Mouse (Mus musculus) midbrain, embryonic 11.5 days (tissue): ENCODE measurements at regions not wholly inside any gene's neighbourhood (a gene's known extent, or its start where the extent isn't known, plus 50 kb on each side); places are given as distances from the start of the nearest gene placed in this dataset.

ENCODE experiments used
- ATAC-seq: fragments of 200-750 bp; cut with Nextera tagmentation; 2 replicates; pipeline ENCODE4 v1.8.0; 2017; ENCODE audit warnings: moderate TSS enrichment, moderate library complexity; ENCODE audit not compliant: low FRiP score
- DNase-seq: peaks from one replicate; pipeline ENCODE4 v3.0.0; 2015; ENCODE audit warnings: low spot score; ENCODE audit errors: missing footprints
- H3K27ac ChIP-seq: fragments of 300-500 bp; sonication (generic); 2 replicates; pipeline ENCODE4 v1.5.1; 2014; ENCODE audit warnings: low read depth, low read length
- H3K27me3 ChIP-seq: fragments of 300-500 bp; sonication (generic); 2 replicates; pipeline ENCODE4 v1.6.1; 2014; ENCODE audit warnings: mild to moderate bottlenecking, low read length, moderate library complexity, mixed read lengths; ENCODE audit not compliant: control insufficient read depth, insufficient read depth
- H3K36me3 ChIP-seq: fragments of 300-500 bp; sonication (generic); 2 replicates; pipeline ENCODE4 v1.6.1; 2014; ENCODE audit warnings: mild to moderate bottlenecking, low read length, moderate library complexity, mixed read lengths; ENCODE audit not compliant: control insufficient read depth, insufficient read depth
- H3K4me1 ChIP-seq: fragments of 300-500 bp; sonication (generic); 2 replicates; pipeline ENCODE4 v1.6.1; 2014; ENCODE audit warnings: low read length; ENCODE audit not compliant: control insufficient read depth, insufficient read depth
- H3K4me2 ChIP-seq: fragments of 300-500 bp; sonication (generic); 2 replicates; pipeline ENCODE4 v1.6.1; 2014; ENCODE audit warnings: mild to moderate bottlenecking, moderate library complexity
- H3K4me3 ChIP-seq: fragments of 300-500 bp; sonication (generic); 2 replicates; pipeline ENCODE4 v1.5.1; 2014; ENCODE audit warnings: low read depth, low read length
- H3K9ac ChIP-seq: fragments of 300-500 bp; sonication (generic); 2 replicates; pipeline ENCODE4 v1.6.1; 2014; ENCODE audit warnings: low read length
- H3K9me3 ChIP-seq: fragments of 300-500 bp; sonication (generic); 2 replicates; pipeline ENCODE4 v1.6.1; 2016; ENCODE audit warnings: low read length; ENCODE audit not compliant: control insufficient read depth
- WGBS: fragments of 180-500 bp; shearing (Covaris S2); extraction: QIAGEN DNeasy Blood & Tissue Kit; methylation state at CpG from one replicate; pipeline ENCODE4 v1.1.7; 2014; 5-methylcytosine and 5-hydroxymethylcytosine counted together

DNA sequence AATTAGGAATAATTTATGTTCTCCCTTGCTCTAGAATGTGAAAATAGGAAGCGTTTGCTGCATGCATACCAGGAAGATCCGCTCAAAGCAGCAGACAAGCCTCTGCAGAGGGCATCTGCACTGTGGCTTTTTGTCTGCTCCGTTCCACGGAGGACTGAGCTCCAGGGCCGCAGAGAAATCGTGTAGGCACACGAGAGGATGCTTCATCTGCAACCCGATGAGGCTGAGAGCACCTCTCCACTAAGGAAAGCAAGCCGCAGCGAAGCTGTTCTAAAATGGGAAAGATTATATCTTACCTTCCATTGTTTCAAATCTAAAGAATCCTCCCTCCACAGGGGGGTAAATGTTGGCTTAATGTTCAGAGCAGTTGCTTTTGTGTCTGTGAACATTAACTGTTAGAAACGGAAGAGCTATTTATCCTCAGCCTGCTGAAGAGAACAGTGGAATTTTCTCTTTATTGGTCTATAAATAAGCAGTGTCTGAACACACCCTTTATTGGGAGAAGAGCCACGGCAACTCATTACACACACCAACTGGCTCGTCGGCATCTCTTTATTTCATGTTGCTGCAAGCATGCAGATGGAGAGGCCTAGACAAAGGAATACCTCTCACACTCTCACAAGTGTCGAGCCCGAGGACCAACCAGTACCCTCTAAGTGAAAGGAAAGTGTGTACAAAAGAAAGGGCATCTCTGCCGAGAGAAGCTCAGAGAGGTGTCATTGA, 414.6 kb upstream of the Hnrnpa3 start:
- DNase-seq (no peak), ATAC-seq (no peak)
- H3K27ac ChIP-seq: no peak overlapping the region
- no peaks in the 10 kb centered on the region for H3K9me3 ChIP-seq
- no peaks in the 10 kb centered on the region for H3K36me3 ChIP-seq
- WGBS: 67% methylated on average over 17 of the region's 17 CpGs
- no peak overlapping the region for H3K9ac ChIP-seq
- H3K4me2 ChIP-seq: no peak overlapping the region
- H3K4me3 ChIP-seq: no peak overlapping the region
- no peaks in the 10 kb centered on the region for H3K4me1 ChIP-seq
- no peaks in the 10 kb centered on the region for H3K27me3 ChIP-seq

DNA sequence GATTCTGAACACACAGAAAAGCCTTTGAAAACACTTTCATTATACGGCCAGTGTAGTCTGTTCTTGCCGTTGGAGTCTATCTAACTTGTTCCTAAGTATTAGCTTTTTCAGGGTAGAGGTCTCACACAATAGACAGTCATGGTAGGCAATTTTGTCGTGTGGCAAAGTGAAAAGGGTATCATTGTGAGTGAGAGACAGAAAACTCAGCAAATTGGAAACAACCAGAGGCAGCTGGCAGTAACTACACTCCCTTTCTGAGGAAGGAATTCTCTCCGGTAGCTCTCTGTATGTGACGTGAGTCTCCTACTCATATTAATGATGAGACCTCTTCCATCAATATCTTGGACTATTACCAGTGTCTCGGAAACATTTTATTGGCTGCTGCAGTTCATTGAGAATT, 413.8 kb upstream of the Hnrnpa3 start:
- 83% methylated on average over 6 of the region's 6 CpGs for WGBS
- H3K4me3 ChIP-seq: no peak overlapping the region
- no peak overlapping the region for H3K9ac ChIP-seq
- no peaks in the 10 kb centered on the region for H3K4me1 ChIP-seq
- H3K27ac ChIP-seq: no peak overlapping the region
- no peaks in the 10 kb centered on the region for H3K9me3 ChIP-seq
- no peak overlapping the region for H3K4me2 ChIP-seq
- no peak for DNase-seq
- H3K36me3 ChIP-seq: no peaks in the 10 kb centered on the region
- ATAC-seq: no peak
- no peaks in the 10 kb centered on the region for H3K27me3 ChIP-seq

DNA sequence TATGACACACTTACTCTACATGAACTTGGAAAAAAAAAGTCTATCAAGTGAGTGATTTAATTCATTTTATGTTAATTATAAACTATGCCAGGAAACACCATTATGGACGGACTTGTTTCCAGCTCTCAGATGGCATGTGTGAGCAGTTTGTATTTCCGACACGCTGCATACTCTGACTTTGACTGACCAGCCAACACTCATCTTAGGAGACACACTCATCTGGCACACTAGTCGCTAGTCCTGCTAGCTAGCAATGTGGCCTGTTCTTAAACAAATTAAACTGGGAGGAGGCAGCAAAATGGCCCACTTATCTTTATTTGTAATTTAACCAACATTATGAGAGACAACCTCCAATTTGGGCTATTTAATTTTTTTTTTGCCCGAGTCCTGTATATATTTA, 413.4 kb upstream of the Hnrnpa3 start:
- ATAC-seq (no peak), DNase-seq (no peak)
- H3K27ac ChIP-seq: no peak overlapping the region
- no peak overlapping the region for H3K4me2 ChIP-seq
- 82% methylated on average over 5 of the region's 5 CpGs for WGBS
- no peaks in the 10 kb centered on the region for H3K9me3 ChIP-seq
- H3K4me3 ChIP-seq: no peak overlapping the region
- no peak overlapping the region for H3K9ac ChIP-seq
- no peaks in the 10 kb centered on the region for H3K36me3 ChIP-seq
- no peaks in the 10 kb centered on the region for H3K4me1 ChIP-seq
- no peaks in the 10 kb centered on the region for H3K27me3 ChIP-seq

DNA sequence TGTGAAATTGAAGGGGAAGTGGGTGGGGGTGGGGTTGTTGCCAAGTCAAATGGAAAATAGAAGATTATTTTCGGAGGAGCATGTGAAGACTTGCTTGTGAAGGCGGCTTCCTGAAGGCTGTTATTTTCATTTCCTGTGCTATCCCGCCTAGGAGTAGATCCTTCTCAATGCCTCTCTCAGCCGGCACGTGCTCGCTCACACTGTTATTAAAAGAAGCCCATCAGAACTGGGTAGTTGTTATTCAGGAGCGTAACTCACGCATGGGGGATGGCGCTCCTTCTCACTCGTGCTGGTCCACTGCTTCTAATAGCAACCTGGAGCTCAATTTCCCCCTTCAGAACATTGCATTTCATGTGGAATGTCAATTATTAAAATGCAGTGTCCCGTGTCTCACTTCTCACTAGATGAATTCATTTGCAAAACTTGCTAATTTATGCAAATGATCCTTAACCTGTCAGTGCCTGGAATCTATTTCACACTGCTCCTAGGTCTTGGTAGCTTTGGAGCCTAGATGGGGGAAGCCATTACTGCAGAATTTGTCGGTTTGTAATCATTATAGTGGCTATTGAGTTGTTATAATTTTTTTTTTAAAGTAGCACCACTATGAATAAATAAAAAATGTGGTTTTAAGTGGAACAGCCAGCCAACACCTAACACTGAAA, 412.8 kb upstream of the Hnrnpa3 start:
- 38% methylated on average over 12 of the region's 12 CpGs for whole genome bisulfite sequencing
- no peak for DNase-seq
- no peak overlapping the region for H3K9ac ChIP-seq
- H3K27me3 ChIP-seq: no peaks in the 10 kb centered on the region
- ATAC-seq: peak; percentile 63; the same call in 1 of the 2 replicates
- H3K4me3 ChIP-seq: no peak overlapping the region
- no peak overlapping the region for H3K4me2 ChIP-seq
- H3K9me3 ChIP-seq: no peaks in the 10 kb centered on the region
- H3K27ac ChIP-seq: no peak overlapping the region
- no peaks in the 10 kb centered on the region for H3K4me1 ChIP-seq
- no peaks in the 10 kb centered on the region for H3K36me3 ChIP-seq

DNA sequence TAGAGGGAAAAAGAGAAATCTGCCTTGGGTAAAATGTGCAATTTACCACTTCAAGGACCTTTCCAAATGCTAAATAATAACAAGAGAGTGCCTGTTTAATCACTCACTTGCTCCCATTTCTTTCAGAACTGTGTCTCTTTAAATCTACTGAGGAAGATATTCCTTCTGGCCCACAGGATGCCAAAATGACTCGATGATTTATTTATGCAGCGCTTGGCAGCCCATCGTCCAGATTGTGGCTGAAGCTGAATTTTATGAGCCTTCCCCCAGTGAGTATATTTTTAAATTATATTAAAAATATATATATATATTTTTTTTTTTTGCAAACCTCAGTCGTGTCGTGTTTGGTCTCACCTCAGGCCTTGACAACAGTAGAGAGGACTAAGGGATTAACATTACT, 410.8 kb upstream of the Hnrnpa3 start:
- H3K27ac ChIP-seq: no peak overlapping the region
- H3K36me3 ChIP-seq: no peaks in the 10 kb centered on the region
- H3K4me2 ChIP-seq: no peak overlapping the region
- ATAC-seq (no peak), DNase-seq (no peak)
- no peaks in the 10 kb centered on the region for H3K4me1 ChIP-seq
- H3K4me3 ChIP-seq: no peak overlapping the region
- no peak overlapping the region for H3K9ac ChIP-seq
- no peaks in the 10 kb centered on the region for H3K27me3 ChIP-seq
- WGBS: 48% methylated on average over 5 of the region's 5 CpGs
- H3K9me3 ChIP-seq: no peaks in the 10 kb centered on the region

DNA sequence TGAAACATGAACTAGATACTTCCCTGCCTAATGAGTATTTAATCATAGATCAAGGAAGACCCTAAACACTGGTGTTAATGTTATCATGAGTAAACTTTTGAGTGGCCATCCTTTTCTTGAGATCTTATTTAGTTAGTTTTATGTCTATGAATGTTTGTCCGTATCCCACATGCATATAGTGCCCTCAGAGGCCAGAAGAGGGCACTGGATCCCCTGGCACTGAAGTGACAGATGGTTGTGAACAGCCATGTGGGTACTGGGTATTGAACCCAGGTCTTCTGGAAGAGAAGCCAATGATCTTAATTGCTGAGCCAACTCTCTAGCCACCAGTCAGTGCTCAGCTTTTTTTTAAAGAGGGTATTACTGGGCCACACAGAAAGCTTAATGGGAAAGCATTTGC, 408.6 kb upstream of the Hnrnpa3 start:
- no peak for ATAC-seq
- Histone ChIP-seq H3K4me2 (no peak overlapping the region), H3K9ac (no peak overlapping the region), H3K36me3 (no peaks in the 10 kb centered on the region), H3K4me3 (no peak overlapping the region), H3K4me1 (no peaks in the 10 kb centered on the region), H3K27me3 (no peaks in the 10 kb centered on the region), H3K27ac (no peak overlapping the region), H3K9me3 (no peaks in the 10 kb centered on the region)
- 79% methylated on average over 1 of the region's 1 CpGs for WGBS
- no peak for DNase-seq

DNA sequence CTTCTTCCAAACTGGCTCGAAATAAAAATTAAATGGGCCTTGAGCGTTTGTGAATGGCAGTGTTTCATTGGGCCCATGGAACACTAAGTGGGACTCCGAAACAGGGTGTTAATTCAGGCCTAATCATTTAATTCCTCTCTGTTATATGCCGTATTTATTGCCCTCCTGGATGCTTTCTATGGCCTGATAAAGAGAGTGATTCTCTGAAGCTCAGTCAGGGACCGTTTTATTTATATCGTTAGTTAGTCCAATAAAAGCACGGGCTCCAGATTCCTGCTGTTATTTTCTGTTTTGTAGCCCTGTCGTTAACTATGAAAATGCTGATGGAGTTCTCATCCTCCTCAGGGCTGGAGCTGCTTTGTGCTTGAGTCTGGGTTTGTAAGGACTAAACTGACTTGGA, 406.2 kb upstream of the Hnrnpa3 start:
- no peak overlapping the region for H3K4me3 ChIP-seq
- no peaks in the 10 kb centered on the region for H3K4me1 ChIP-seq
- WGBS: 87% methylated on average over 8 of the region's 8 CpGs
- no peak overlapping the region for H3K4me2 ChIP-seq
- H3K9ac ChIP-seq: no peak overlapping the region
- no peak overlapping the region for H3K27ac ChIP-seq
- DNase-seq: no peak
- no peak for ATAC-seq
- H3K36me3 ChIP-seq: no peaks in the 10 kb centered on the region
- no peaks in the 10 kb centered on the region for H3K9me3 ChIP-seq
- H3K27me3 ChIP-seq: no peaks in the 10 kb centered on the region

DNA sequence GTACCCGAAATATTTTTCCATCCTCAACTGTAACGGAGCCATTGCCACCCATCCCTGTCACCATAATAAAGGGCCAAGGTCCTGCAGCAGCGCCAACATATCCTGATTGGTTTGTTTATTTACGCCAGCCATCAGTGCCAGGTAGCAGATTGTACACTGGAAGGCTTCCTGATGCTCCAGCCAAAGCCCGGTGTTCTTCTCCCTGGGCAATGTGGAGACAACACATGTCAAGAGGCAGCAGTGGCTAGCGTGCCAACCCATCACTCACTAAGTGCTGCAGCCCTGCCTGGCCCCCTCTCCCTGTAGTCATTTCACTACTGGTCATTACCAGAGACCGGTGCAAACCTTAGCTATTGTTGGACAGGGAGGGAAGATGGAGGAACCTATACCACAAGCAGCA, 393.8 kb upstream of the Hnrnpa3 start:
- DNase-seq: no peak
- Histone ChIP-seq H3K4me3 (no peak overlapping the region), H3K36me3 (no peaks in the 10 kb centered on the region), H3K9me3 (no peaks in the 10 kb centered on the region), H3K27me3 (no peaks in the 10 kb centered on the region), H3K9ac (no peak overlapping the region), H3K4me1 (peaks cover 5% of the 10 kb centered on the region), H3K27ac (no peak overlapping the region), H3K4me2 (no peak overlapping the region)
- ATAC-seq: no peak
- WGBS: 75% methylated on average over 7 of the region's 7 CpGs

DNA sequence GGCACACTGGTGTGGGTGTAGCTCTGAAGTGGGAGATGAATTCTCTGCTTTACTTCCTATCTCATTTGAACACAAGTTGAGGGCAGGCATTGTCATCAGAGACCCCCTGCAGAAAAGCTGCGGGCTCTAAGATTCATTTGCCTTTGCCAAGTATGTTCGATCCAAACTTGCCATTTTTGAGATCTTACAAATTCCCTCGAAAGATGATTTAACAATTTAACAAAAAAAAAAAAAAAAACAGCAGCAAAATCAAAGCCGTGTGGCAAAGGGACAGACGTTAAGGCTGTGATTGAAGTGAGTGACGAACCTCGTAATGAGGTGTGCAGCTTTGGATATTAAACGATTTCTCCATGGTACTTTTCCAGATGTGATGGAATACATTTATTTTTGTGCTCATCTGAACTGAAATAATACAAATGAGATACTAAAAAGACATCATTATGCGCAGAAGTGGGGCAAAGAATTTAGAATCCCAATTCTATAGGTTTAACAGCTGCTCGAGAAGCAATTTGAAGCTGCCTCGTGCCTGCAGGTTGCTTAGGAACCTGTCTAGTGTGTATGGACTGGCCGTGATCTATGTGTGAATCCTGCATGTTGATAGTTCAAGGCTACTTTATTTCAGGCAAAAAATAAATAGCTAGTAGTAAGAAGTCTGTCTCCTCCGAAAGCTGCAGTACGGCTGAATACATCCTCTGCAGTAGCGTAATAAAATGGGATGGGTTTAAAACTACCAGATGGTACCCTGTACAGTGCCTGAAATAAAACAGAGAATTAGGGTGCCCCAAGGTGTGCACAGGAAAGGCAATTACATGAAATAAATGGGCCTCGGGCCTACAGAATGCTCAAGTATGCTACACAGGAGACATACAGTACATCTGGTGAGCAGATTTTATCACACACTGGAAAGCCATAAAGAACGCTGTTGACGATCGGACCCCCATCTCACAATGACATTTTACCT, 393.0 kb upstream of the Hnrnpa3 start:
- Histone ChIP-seq H3K9me3 (no peaks in the 10 kb centered on the region), H3K27ac (no peak overlapping the region), H3K9ac (no peak overlapping the region), H3K4me1 (peaks cover 5% of the 10 kb centered on the region), H3K27me3 (no peaks in the 10 kb centered on the region), H3K4me3 (no peak overlapping the region), H3K4me2 (no peak overlapping the region), H3K36me3 (no peaks in the 10 kb centered on the region)
- DNase-seq: no peak
- ATAC-seq: no peak
- 79% methylated on average over 19 of the region's 19 CpGs for WGBS
